Mouse (Mus musculus) testis, adult 2 months (tissue): Measurements from ENCODE around the gene Tnfrsf25.
A peak's percentile ranks its signal among the peaks of the same experiment; 100 is the strongest.

Source experiments
- CTCF ChIP-seq: fragments of 200-500 bp; IDR thresholded peaks from 2 replicates; pipeline ENCODE4 v1.5.1; 2012; ENCODE audit warnings: low read depth, mild to moderate bottlenecking, inconsistent platforms, low read length, moderate library complexity; ENCODE audit not compliant: control insufficient read depth, insufficient read depth, insufficient replicate concordance
- POLR2A ChIP-seq: fragments of 200-500 bp; IDR thresholded peaks from 2 replicates; pipeline ENCODE4 v1.6.1; 2012; ENCODE audit warnings: low read depth, mild to moderate bottlenecking, inconsistent platforms, low read length, moderate library complexity; ENCODE audit not compliant: control insufficient read depth

- TF ChIP-seq CTCF (no peak), POLR2A (peak; percentile 36; the same call in 1 of the 2 replicates)
Observed at GRCm38 (mm10) chr4:152107971-152108509, 7.7 kb upstream of the Tnfrsf25 start.
